Mouse (Mus musculus) right cerebral cortex, postnatal 36 days (tissue): ENCODE results near the gene Dcp1a.
"Not testable (repeated sequence)": the region's sequence is repeated elsewhere in the genome, so short reads cannot be mapped to it uniquely, and the experiment has no call there.

Source experiments
- DNase-seq, 2 experiments: peaks; one replicate each; pipeline ENCODE4 v3.0.0; 2022; ENCODE audit warnings: low spot score in 2 of 2, mixed read lengths in 1 of 2

Gene Dcp1a

GRCm38 (mm10) chr14:30519323-30519722, 40.0 kb downstream of the Dcp1a start:
- no peak for DNase-seq

- peak; percentile 30 to 64 for DNase-seq
Observed at GRCm38 (mm10) chr14:30523356-30523755, 44.0 kb downstream of the Dcp1a start.

- no peak for DNase-seq
Observed at GRCm38 (mm10) chr14:30528392-30528791, 49.1 kb downstream of the Dcp1a start.

- no peak for DNase-seq
Observed at GRCm38 (mm10) chr14:30528961-30529360, 49.6 kb downstream of the Dcp1a start.

DNA sequence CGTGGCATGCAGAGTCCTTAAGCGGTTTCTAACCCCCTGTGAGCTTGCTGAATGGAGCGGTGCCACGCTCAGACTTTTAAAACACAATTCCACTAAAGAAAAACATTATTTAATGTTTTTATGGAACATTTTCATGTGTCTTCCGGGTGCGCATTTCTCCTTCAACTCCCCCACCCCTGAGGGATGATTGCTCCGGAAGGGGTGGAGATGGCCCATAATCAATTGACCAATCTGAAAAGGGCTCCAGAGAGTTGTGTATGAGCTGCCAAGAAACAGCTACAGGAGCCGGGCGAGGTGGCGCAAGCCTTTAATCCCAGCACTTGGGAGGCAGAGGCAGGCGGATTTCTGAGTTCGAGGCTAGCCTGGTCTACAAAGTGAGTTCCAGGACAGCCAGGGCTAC, 50.1 kb downstream of the Dcp1a start:
- DNase-seq, result no peak

DNA sequence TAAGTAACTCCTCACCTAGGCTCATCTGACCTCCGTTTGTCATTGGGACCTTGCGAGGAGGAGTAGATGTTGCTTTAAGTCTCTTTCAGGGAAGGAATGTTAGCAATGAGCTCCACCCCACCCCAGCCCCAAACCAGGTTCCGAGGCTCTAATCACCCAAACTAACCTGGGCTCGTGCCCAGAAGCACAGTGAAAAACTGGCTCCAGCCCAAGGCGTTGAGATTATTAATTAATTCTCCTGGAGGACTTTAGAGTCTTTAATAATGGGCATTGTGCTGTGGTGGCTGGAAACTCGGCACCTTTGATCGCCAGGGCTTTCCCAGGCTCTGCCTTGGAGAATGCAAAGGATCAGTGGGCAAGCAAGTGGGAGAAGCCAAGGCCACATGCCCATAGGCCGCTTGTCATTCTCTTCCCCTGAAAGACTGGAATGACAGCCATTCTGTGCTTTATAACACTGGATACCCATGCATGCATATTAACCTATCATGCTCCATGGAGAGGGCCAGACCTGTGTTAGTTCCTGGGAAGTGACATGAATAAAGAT, 51.5 kb downstream of the Dcp1a start:
- DNase-seq, result no peak

GRCm38 (mm10) chr14:30531431-30531830, 52.1 kb downstream of the Dcp1a start:
- DNase-seq, result no peak

- DNase-seq, result no peak
Observed at GRCm38 (mm10) chr14:30531896-30532295, 52.6 kb downstream of the Dcp1a start.

GRCm38 (mm10) chr14:30533780-30534450, 54.6 kb downstream of the Dcp1a start:
- DNase-seq, result no peak

DNA sequence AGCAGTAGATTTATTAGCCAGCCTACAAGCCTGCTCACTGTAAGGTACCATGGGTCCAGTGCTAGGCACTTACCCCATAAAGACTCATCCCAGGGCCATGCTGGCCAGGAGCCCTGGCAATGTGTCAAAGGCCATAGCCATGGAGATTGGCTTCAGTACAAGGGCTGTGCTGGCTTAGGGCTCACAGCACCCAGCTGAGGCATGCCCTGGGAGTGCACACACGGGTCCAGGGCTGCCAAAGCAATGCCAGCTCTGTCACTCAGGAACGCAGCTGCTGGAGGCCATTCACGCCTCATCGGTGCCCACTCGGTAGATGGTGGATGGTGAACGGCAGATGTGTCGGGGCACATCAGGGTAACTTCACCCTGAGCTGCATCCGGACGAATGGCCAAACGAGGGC, 62.2 kb downstream of the Dcp1a start:
- DNase-seq, result peak; percentile 44 to 49

GRCm38 (mm10) chr14:30543331-30543730, 64.0 kb downstream of the Dcp1a start:
- not testable (repeated sequence) for DNase-seq

GRCm38 (mm10) chr14:30548131-30548720, 68.9 kb downstream of the Dcp1a start, which contains the start of gene Tkt:
Gene Tkt (plus strand): TSS chr14:30548359.
- DNase-seq, result peak; percentile 72 to 75

DNA sequence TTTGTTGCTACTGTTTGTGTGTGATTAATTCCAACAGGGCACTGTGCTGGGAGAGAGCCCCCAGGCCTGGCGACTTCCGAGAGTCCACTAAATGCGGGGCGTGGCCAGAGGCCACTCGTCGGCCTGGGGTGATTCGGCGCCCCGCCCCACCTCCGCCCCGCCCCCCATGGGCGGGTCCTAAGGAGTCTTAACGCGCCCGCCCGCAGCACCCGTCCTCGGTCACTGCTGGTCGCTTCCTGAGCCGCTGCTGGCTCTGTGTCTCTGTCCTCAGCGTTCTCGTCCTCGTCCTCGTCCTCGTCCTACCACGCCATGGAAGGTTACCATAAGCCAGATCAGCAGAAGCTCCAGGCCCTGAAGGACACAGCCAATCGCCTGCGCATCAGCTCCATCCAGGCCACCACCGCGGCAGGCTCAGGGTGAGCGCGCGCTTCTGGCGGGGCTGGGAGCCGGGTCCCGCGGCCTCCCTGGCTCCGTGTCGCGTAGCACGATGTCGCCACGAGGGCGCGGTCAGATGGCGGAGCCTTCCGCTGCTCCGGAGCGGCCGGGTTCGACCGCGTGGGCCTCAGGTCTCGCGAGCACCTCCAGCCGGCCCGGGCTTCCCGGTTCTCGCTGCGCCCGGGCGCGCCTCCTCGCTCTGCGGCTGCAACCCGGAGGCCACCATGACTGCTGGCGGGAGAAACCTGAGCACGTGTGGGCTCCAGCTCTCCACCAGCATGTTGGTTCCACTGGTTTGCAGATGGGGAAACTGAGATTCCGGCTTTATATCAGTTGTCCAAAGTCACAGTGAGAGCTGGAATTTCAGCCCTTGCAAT, 69.8 kb downstream of the Dcp1a start:
- DNase-seq, result peak; percentile 87

- no peak for DNase-seq
Observed at GRCm38 (mm10) chr14:30549777-30550149, 70.4 kb downstream of the Dcp1a start.

- DNase-seq, result no peak
Observed at GRCm38 (mm10) chr14:30550232-30551070, 71.1 kb downstream of the Dcp1a start.

- no peak for DNase-seq
Observed at GRCm38 (mm10) chr14:30551509-30551908, 72.2 kb downstream of the Dcp1a start.

- DNase-seq, result no peak
Observed at GRCm38 (mm10) chr14:30551981-30552380, 72.6 kb downstream of the Dcp1a start.

- DNase-seq, result no peak
Observed at GRCm38 (mm10) chr14:30553185-30553584, 73.8 kb downstream of the Dcp1a start.

- no peak for DNase-seq
Observed at GRCm38 (mm10) chr14:30556651-30557050, 77.3 kb downstream of the Dcp1a start.

GRCm38 (mm10) chr14:30557730-30558129, 78.4 kb downstream of the Dcp1a start:
- DNase-seq, result no peak

- no peak for DNase-seq
Observed at GRCm38 (mm10) chr14:30559321-30559850, 80.1 kb downstream of the Dcp1a start.
